Mouse (Mus musculus) adrenal gland, adult 18-20 months (tissue): ENCODE measurements around the gene Olfr1424. TPM values are rescaled to one million over a fixed set of nuclear protein-coding genes. Genes with fewer than 3 reads are reported as not detected.

ENCODE experiments used
- DNase-seq, 2 experiments: peaks; one replicate each; pipeline ENCODE4 v3.0.0; 2021 to 2022; ENCODE audit warnings: low spot score in 2 of 2
- total RNA-seq, 2 experiments: library from RNA; stranded (reverse); gene quantifications; 1 replicate in 1 of 2; 2 replicates in 1 of 2; pipeline ENCODE4 v1.2.3; 2021

The Olfr1424 gene
- total RNA-seq, 2 experiments from 2014 or later: not detected

GRCm38 (mm10) chr19:12009501-12010280 is 52.8 kb downstream of the Olfr1424 start:
- peak; percentile 64 to 76 for DNase-seq

Other genes starting within 250 kb of the Olfr1424 start
- 1 to 10 TPM; 6.9 to 9.5 TPM for gene Stx3, start 243.3 kb downstream of the Olfr1424 start, total RNA-seq
- not detected for gene Olfr1417, start 223.5 kb downstream of the Olfr1424 start, total RNA-seq
- gene Olfr1418, start 201.6 kb downstream of the Olfr1424 start, total RNA-seq: not detected
- gene Olfr1419, start 187.6 kb downstream of the Olfr1424 start, total RNA-seq: not detected
- not detected for gene Olfr1420, start 176.1 kb downstream of the Olfr1424 start, total RNA-seq
- gene Patl1, start 150.3 kb downstream of the Olfr1424 start, total RNA-seq: 10 to 100 TPM; 28.0 to 28.5 TPM
- gene Osbp, start 96.7 kb downstream of the Olfr1424 start, total RNA-seq: 10 to 100 TPM; 61.3 to 90.1 TPM
- gene Olfr1423, start 21.4 kb downstream of the Olfr1424 start, total RNA-seq: not detected
- gene Olfr1425, start 15.0 kb upstream of the Olfr1424 start, total RNA-seq: not detected
- gene Olfr1426, start 29.3 kb upstream of the Olfr1424 start, total RNA-seq: not detected
- not detected for gene Olfr1427, start 40.7 kb upstream of the Olfr1424 start, total RNA-seq
- not detected for gene Olfr1428, start 53.2 kb upstream of the Olfr1424 start, total RNA-seq
- not detected for gene Olfr76, start 60.5 kb upstream of the Olfr1424 start, total RNA-seq
- not detected for gene Olfr1555-ps1, start 107.4 kb upstream of the Olfr1424 start, total RNA-seq
- gene Olfr1431, start 138.0 kb upstream of the Olfr1424 start, total RNA-seq: not detected
- not detected for gene Olfr1432, start 169.9 kb upstream of the Olfr1424 start, total RNA-seq
- gene Olfr262, start 179.0 kb upstream of the Olfr1424 start, total RNA-seq: not detected
- gene Olfr235, start 198.3 kb upstream of the Olfr1424 start, total RNA-seq: not detected
- not detected for gene Olfr1434, start 217.2 kb upstream of the Olfr1424 start, total RNA-seq
- gene Olfr1436, start 236.4 kb upstream of the Olfr1424 start, total RNA-seq: not detected